Mouse (Mus musculus) central nervous system, embryonic 18 days (tissue): ENCODE data around the gene Gm20738. TPM values are rescaled to one million over a fixed set of nuclear protein-coding genes. Genes with fewer than 3 reads are reported as not detected.

Experiments
- polyA plus RNA-seq: library from polyadenylated mRNA; depleted of rRNA; stranded (reverse); fragments of >200 nt; gene quantifications from 2 replicates; pipeline ENCODE4 v1.2.3, GENCODE M21; 2012; rRNA removed

Gm20738 gene
- polyA plus RNA-seq, result not detected in 2 replicates

DNA sequence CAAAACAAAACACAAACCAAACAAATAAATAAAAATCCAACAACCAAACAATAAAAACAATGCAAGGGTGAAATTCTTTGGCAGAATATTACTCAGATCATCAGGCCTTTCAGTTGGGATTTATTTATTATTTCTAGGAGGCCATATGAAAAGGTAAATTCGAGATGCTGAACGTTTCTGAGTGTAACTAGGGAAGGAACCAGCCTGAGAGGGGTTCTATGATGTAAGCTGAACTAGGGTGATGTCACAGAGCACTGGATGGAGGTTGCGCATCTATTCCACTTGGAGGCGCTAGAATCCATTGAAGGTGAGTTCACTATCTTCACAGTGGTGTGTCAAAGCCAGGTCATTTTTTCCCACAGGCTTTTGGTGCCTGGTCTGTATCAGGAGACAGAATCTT, at the start of gene Gm20738:
TSS of gene Gm20738 (plus strand) at position 301 of the 400 bp plus-strand sequence.

